Mouse (Mus musculus) lung, embryonic 15.5 days (tissue): Measurements from ENCODE around the gene Vegfb. TPM values are rescaled to one million over a fixed set of nuclear protein-coding genes. Genes with fewer than 3 reads are reported as not detected.

Experiments used
- ATAC-seq: fragments of 200-750 bp; cut with Nextera tagmentation; 2 replicates; pipeline ENCODE4 v1.8.0; 2017; ENCODE audit warnings: moderate number of reproducible peaks, borderline replicate concordance; ENCODE audit not compliant: low FRiP score, low TSS enrichment; ENCODE audit errors: extremely low read depth
- H3K27ac ChIP-seq: fragments of 300-500 bp; sonication (generic); 2 replicates; pipeline ENCODE4 v1.5.1; 2015; ENCODE audit warnings: moderate library complexity, mild to moderate bottlenecking, inconsistent platforms
- H3K27me3 ChIP-seq: fragments of 300-500 bp; sonication (generic); 2 replicates; pipeline ENCODE4 v1.6.1; 2015; ENCODE audit warnings: inconsistent platforms
- H3K36me3 ChIP-seq: fragments of 300-500 bp; sonication (generic); 2 replicates; pipeline ENCODE4 v1.6.1; 2015; ENCODE audit warnings: inconsistent platforms
- H3K4me1 ChIP-seq: fragments of 300-500 bp; sonication (generic); 2 replicates; pipeline ENCODE4 v1.6.1; 2015; ENCODE audit warnings: inconsistent platforms
- H3K4me2 ChIP-seq: fragments of 300-500 bp; sonication (generic); 2 replicates; pipeline ENCODE4 v1.6.1; 2015; ENCODE audit warnings: inconsistent platforms, mild to moderate bottlenecking, moderate library complexity
- H3K4me3 ChIP-seq: fragments of 300-500 bp; sonication (generic); 2 replicates; pipeline ENCODE4 v1.5.1; 2015; ENCODE audit warnings: mild to moderate bottlenecking, inconsistent platforms
- H3K9ac ChIP-seq: fragments of 300-500 bp; sonication (generic); 2 replicates; pipeline ENCODE4 v1.6.1; 2015; ENCODE audit warnings: inconsistent platforms
- H3K9me3 ChIP-seq: fragments of 300-500 bp; sonication (generic); 2 replicates; pipeline ENCODE4 v1.6.1; 2016; ENCODE audit warnings: inconsistent platforms
- WGBS: fragments of 180-500 bp; shearing (Covaris S2); methylation state at CpG from one replicate; pipeline ENCODE4 v1.1.7; 2015; 5-methylcytosine and 5-hydroxymethylcytosine counted together
- polyA plus RNA-seq: library from polyadenylated mRNA; unstranded; fragments of >200 nt; fragmentation: Nextera tagmentation; extraction: Ambion mirVana; gene quantifications from 2 replicates; pipeline ENCODE4 v1.2.1, GENCODE M21; 2015

The Vegfb gene
- polyA plus RNA-seq, 1 experiment from 2014 or later, result 48.7 TPM

GRCm38 (mm10) chr19:6989251-6989650 lies 1.8 kb upstream of the Vegfb start:
- Histone ChIP-seq H3K36me3 (peaks cover 9% of the 10 kb centered on the region), H3K4me2 (no peak overlapping the region), H3K4me1 (peaks cover 35% of the 10 kb centered on the region), H3K4me3 (no peak overlapping the region), H3K27ac (peak overlapping the region; percentile 6; the same call in 1 of the 2 replicates), H3K27me3 (no peaks in the 10 kb centered on the region), H3K9me3 (no peaks in the 10 kb centered on the region), H3K9ac (no peak overlapping the region)
- WGBS, result 73% methylated on average over 8 of the region's 8 CpGs
- ATAC-seq, result no peak

- peak overlapping the region; percentile 95 for H3K9ac ChIP-seq
- peaks cover 27% of the 10 kb centered on the region for H3K4me1 ChIP-seq
- H3K27ac ChIP-seq, result peak overlapping the region; percentile 92
- 4% methylated on average over 8 of the region's 8 CpGs for WGBS
- no peak for ATAC-seq
- H3K9me3 ChIP-seq, result no peaks in the 10 kb centered on the region
- peak overlapping the region; percentile 89 for H3K4me2 ChIP-seq
- no peaks in the 10 kb centered on the region for H3K27me3 ChIP-seq
- H3K4me3 ChIP-seq, result peak overlapping the region; percentile 93
- peaks cover 19% of the 10 kb centered on the region for H3K36me3 ChIP-seq
These were observed 444 bp upstream of the Vegfb start for GRCm38 (mm10) chr19:6987904-6988285.

- Histone ChIP-seq H3K4me2 (peak overlapping the region; percentile 89), H3K36me3 (peaks cover 28% of the 10 kb centered on the region), H3K4me3 (peak overlapping the region; percentile 93), H3K9me3 (no peaks in the 10 kb centered on the region), H3K4me1 (peaks cover 26% of the 10 kb centered on the region), H3K9ac (peak overlapping the region; percentile 95; the same call in 1 of the 2 replicates), H3K27ac (no peak overlapping the region), H3K27me3 (no peaks in the 10 kb centered on the region)
- WGBS, result 72% methylated on average over 10 of the region's 10 CpGs
- no peak for ATAC-seq
These were observed 1.3 kb downstream of the Vegfb start for GRCm38 (mm10) chr19:6985951-6986708.

GRCm38 (mm10) chr19:6985300-6985699 lies 2.2 kb downstream of the Vegfb start:
- Histone ChIP-seq H3K36me3 (peaks cover 28% of the 10 kb centered on the region), H3K9ac (no peak overlapping the region), H3K4me2 (no peak overlapping the region), H3K9me3 (no peaks in the 10 kb centered on the region), H3K4me3 (no peak overlapping the region), H3K4me1 (peaks cover 30% of the 10 kb centered on the region), H3K27me3 (no peaks in the 10 kb centered on the region), H3K27ac (no peak overlapping the region)
- no peak for ATAC-seq
- 87% methylated on average over 19 of the region's 19 CpGs for WGBS

- peaks cover 37% of the 10 kb centered on the region for H3K4me1 ChIP-seq
- peaks cover 28% of the 10 kb centered on the region for H3K36me3 ChIP-seq
- no peaks in the 10 kb centered on the region for H3K9me3 ChIP-seq
- 91% methylated on average over 5 of the region's 5 CpGs for WGBS
- H3K4me3 ChIP-seq, result no peak overlapping the region
- H3K27me3 ChIP-seq, result no peaks in the 10 kb centered on the region
- H3K9ac ChIP-seq, result no peak overlapping the region
- no peak overlapping the region for H3K27ac ChIP-seq
- ATAC-seq, result no peak
- H3K4me2 ChIP-seq, result no peak overlapping the region
These were observed 3.8 kb downstream of the Vegfb start for GRCm38 (mm10) chr19:6983621-6984020.

GRCm38 (mm10) chr19:6981465-6981864 lies 6.0 kb downstream of the Vegfb start:
- no peak overlapping the region for H3K27ac ChIP-seq
- H3K27me3 ChIP-seq, result no peaks in the 10 kb centered on the region
- peak overlapping the region; percentile 78; the same call in 1 of the 2 replicates for H3K4me2 ChIP-seq
- peak overlapping the region; percentile 87 for H3K9ac ChIP-seq
- no peaks in the 10 kb centered on the region for H3K9me3 ChIP-seq
- H3K4me1 ChIP-seq, result peaks cover 41% of the 10 kb centered on the region
- H3K4me3 ChIP-seq, result peak overlapping the region; percentile 82; the same call in 1 of the 2 replicates
- 86% methylated on average over 4 of the region's 4 CpGs for WGBS
- peaks cover 46% of the 10 kb centered on the region for H3K36me3 ChIP-seq
- no peak for ATAC-seq

- 1% methylated on average over 38 of the region's 38 CpGs for WGBS
- H3K27me3 ChIP-seq, result no peaks in the 10 kb centered on the region
- no peaks in the 10 kb centered on the region for H3K9me3 ChIP-seq
- H3K4me3 ChIP-seq, result peak within 1 kb of the TSS; percentile 82
- peaks cover 46% of the 10 kb centered on the region for H3K36me3 ChIP-seq
- H3K4me1 ChIP-seq, result peaks cover 41% of the 10 kb centered on the region
- H3K27ac ChIP-seq, result peak within 1 kb of the TSS; percentile 95
- peak within 1 kb of the TSS; percentile 78 for H3K4me2 ChIP-seq
- ATAC-seq, result peak; percentile 91
- H3K9ac ChIP-seq, result peak within 1 kb of the TSS; percentile 87
These were observed 6.9 kb downstream of the Vegfb start, which contains the start of gene Fkbp2 for GRCm38 (mm10) chr19:6980381-6981093. Fkbp2 (minus strand) TSS chr19:6980501.

GRCm38 (mm10) chr19:6979486-6980380 lies 7.7 kb downstream of the Vegfb start:
- H3K4me3 ChIP-seq, result peak overlapping the region; percentile 82
- peaks cover 39% of the 10 kb centered on the region for H3K36me3 ChIP-seq
- peak overlapping the region; percentile 78 for H3K4me2 ChIP-seq
- no peaks in the 10 kb centered on the region for H3K9me3 ChIP-seq
- no peaks in the 10 kb centered on the region for H3K27me3 ChIP-seq
- H3K27ac ChIP-seq, result peak overlapping the region; percentile 95
- under 1% methylated on average over 59 of the region's 59 CpGs for WGBS
- H3K4me1 ChIP-seq, result peaks cover 41% of the 10 kb centered on the region
- ATAC-seq, result peak; percentile 92
- H3K9ac ChIP-seq, result peak overlapping the region; percentile 87

GRCm38 (mm10) chr19:6979001-6979479 lies 8.4 kb downstream of the Vegfb start:
- no peaks in the 10 kb centered on the region for H3K9me3 ChIP-seq
- peak overlapping the region; percentile 56 for H3K9ac ChIP-seq
- peak overlapping the region; percentile 78 for H3K4me2 ChIP-seq
- H3K36me3 ChIP-seq, result peaks cover 37% of the 10 kb centered on the region
- H3K4me1 ChIP-seq, result peaks cover 42% of the 10 kb centered on the region
- H3K27me3 ChIP-seq, result no peaks in the 10 kb centered on the region
- ATAC-seq, result no peak
- peak overlapping the region; percentile 95 for H3K27ac ChIP-seq
- H3K4me3 ChIP-seq, result peak overlapping the region; percentile 82
- 5% methylated on average over 11 of the region's 11 CpGs for WGBS

- peaks cover 46% of the 10 kb centered on the region for H3K4me1 ChIP-seq
These were observed 8.8 kb downstream of the Vegfb start for GRCm38 (mm10) chr19:6978639-6978974.

More at GRCm38 (mm10) chr19:6978639-6978974, 8.8 kb downstream of the Vegfb start:
- Histone ChIP-seq H3K9ac (peak overlapping the region; percentile 56), H3K4me3 (peak overlapping the region; percentile 82), H3K4me2 (peak overlapping the region; percentile 78), H3K27ac (peak overlapping the region; percentile 95; the same call in 1 of the 2 replicates), H3K36me3 (peaks cover 33% of the 10 kb centered on the region), H3K27me3 (no peaks in the 10 kb centered on the region), H3K9me3 (no peaks in the 10 kb centered on the region)
- 36% methylated on average over 3 of the region's 3 CpGs for WGBS
- no peak for ATAC-seq
